Mouse (Mus musculus): ENCODE measurements around the gene Dnmbp. TPM values are rescaled to one million over a fixed set of nuclear protein-coding genes. Genes with fewer than 3 reads are reported as not detected.

The Dnmbp gene
- polyA plus RNA-seq, 1 experiment from 2014 or later: 9.8 TPM

DNA sequence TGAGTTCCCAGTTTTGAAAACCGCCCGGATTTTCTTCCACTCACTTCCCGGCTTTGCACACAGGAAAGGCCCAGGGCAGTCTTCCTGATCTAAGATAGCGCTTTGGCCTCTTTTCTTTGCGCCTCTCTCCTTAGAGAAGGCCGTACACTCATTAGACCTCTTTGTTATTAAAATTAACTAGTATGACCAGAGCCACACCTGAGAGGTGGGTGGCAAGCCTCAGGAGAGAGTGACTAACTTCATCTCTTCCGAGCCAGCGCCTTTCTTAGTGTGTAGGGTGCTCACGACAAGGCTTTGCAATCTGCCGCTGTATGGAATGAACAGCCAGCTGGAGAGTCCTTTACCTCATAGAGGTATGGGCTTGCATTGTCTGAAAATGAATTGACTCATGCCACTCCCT lies 136.1 kb downstream of the Dnmbp start:
- 86% methylated on average over 10 of the region's 10 CpGs for WGBS
- Histone ChIP-seq H3K27ac (no peak overlapping the region), H3K9me3 (no peaks in the 10 kb centered on the region), H3K9ac (replicated peaks) (no peak overlapping the region), H3K36me3 (no peaks in the 10 kb centered on the region), H3K4me1 (replicated peaks) (no peaks in the 10 kb centered on the region), H3K27me3 (no peaks in the 10 kb centered on the region), H3K4me2 (replicated peaks) (no peak overlapping the region), H3K4me3 (replicated peaks) (no peak overlapping the region)
- no peak for ATAC-seq

GRCm38 (mm10) chr19:43801427-43802051 lies 138.5 kb downstream of the Dnmbp start:
- Histone ChIP-seq H3K9ac (replicated peaks) (no peak overlapping the region), H3K36me3 (no peaks in the 10 kb centered on the region), H3K27ac (no peak overlapping the region), H3K4me3 (replicated peaks) (no peak overlapping the region), H3K4me2 (replicated peaks) (no peak overlapping the region), H3K9me3 (no peaks in the 10 kb centered on the region), H3K27me3 (no peaks in the 10 kb centered on the region), H3K4me1 (replicated peaks) (no peaks in the 10 kb centered on the region)
- ATAC-seq: no peak
- WGBS: 81% methylated on average over 9 of the region's 9 CpGs

DNA sequence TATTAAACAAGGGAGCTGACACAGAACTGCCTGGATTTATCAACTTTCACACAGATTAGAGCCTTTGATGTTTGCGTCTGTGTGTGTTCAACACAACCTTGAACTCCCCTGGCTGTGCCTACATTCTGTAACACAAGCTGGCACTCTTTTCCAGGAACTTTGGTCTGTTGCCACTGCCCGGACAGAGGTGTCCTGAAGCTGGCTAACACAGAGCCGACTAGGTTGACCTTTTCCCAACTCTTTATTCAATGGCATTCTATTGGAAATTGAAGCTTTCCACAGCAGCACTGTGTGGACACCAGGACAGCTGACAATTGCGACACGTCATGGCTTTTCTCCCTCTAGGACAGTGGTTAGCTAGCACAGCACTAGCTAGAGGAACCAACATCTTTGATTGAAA lies 142.8 kb downstream of the Dnmbp start:
- no peaks in the 10 kb centered on the region for H3K27me3 ChIP-seq
- no peak for ATAC-seq
- WGBS: 80% methylated on average over 5 of the region's 5 CpGs

More for the DNA sequence above, 142.8 kb downstream of the Dnmbp start:
- H3K9ac ChIP-seq (replicated peaks): no peak overlapping the region
- H3K9me3 ChIP-seq: no peaks in the 10 kb centered on the region
- no peaks in the 10 kb centered on the region for H3K4me1 ChIP-seq (replicated peaks)
- no peak overlapping the region for H3K4me3 ChIP-seq (replicated peaks)
- H3K27ac ChIP-seq: no peak overlapping the region
- H3K4me2 ChIP-seq (replicated peaks): no peak overlapping the region
- no peaks in the 10 kb centered on the region for H3K36me3 ChIP-seq

Other genes starting within 250 kb of the Dnmbp start
- 8.4 and 9.8 TPM in 2 replicates for gene Cutc, start 187.2 kb downstream of the Dnmbp start, polyA plus RNA-seq (2015; fragmentation: Nextera tagmentation; extraction: Ambion mirVana)
- gene Cox15, start 187.2 kb downstream of the Dnmbp start, polyA plus RNA-seq (2015; fragmentation: Nextera tagmentation; extraction: Ambion mirVana): 12.0 and 12.7 TPM in 2 replicates
- gene Abcc2, start 158.0 kb downstream of the Dnmbp start, polyA plus RNA-seq (2015; fragmentation: Nextera tagmentation; extraction: Ambion mirVana): 0.03 TPM in 2 replicates
- 0.16 and 0.24 TPM in 2 replicates for gene Cpn1, start 46.4 kb upstream of the Dnmbp start, polyA plus RNA-seq (2015; fragmentation: Nextera tagmentation; extraction: Ambion mirVana)
- 0.08 TPM in 1 of 2 replicates, not detected in the other for gene Cyp2c23, start 89.0 kb upstream of the Dnmbp start, polyA plus RNA-seq (2015; fragmentation: Nextera tagmentation; extraction: Ambion mirVana)
- gene Erlin1, start 129.6 kb upstream of the Dnmbp start, polyA plus RNA-seq (2015; fragmentation: Nextera tagmentation; extraction: Ambion mirVana): 19.5 and 20.1 TPM in 2 replicates
- 70.1 and 70.2 TPM in 2 replicates for gene Chuk, start 167.3 kb upstream of the Dnmbp start, polyA plus RNA-seq (2015; fragmentation: Nextera tagmentation; extraction: Ambion mirVana)
- gene Cwf19l1, start 195.7 kb upstream of the Dnmbp start, polyA plus RNA-seq (2015; fragmentation: Nextera tagmentation; extraction: Ambion mirVana): 36.6 and 40.0 TPM in 2 replicates
- gene Bloc1s2, start 206.3 kb upstream of the Dnmbp start, polyA plus RNA-seq (2015; fragmentation: Nextera tagmentation; extraction: Ambion mirVana): 156 and 157 TPM in 2 replicates